Mouse (Mus musculus) lung, adult 18-20 months (tissue): Measurements from ENCODE around the gene Trpv4.

Source experiments
- DNase-seq, 2 experiments: peaks; one replicate each; pipeline ENCODE4 v3.0.0; 2022; ENCODE audit warnings: mixed read lengths in 2 of 2

The Trpv4 gene

DNA sequence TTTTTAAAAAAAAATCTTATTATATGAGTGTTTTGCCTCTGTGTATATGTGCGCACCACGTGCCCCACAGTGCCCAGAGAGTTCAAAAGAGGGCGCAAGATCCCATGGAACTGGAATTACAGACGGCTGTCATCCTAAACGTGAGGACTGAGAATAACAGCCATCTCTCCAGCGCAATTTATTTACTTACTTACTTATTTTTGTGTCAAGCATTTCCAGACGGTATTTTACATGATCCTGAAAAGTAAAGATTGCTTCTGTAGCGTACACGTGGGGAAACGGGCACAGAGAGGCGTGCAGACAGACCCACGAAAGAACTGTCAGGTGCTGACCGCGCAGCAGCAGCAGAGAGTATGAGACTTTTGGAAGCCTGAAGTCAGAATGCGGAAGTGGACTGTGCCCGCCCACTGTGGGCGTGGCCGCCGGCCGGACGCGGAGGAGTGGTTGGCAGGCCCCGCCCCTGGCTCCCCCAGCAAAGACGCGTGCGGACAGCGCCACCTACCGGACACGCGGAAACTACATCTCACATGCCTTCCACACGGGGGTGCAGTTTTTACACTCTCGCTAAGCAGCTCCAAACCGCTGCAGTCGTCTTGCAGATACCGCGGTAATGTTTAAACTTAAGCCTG, 9.1 kb upstream of the Trpv4 start:
- DNase-seq = peak; percentile 97 to 98

DNA sequence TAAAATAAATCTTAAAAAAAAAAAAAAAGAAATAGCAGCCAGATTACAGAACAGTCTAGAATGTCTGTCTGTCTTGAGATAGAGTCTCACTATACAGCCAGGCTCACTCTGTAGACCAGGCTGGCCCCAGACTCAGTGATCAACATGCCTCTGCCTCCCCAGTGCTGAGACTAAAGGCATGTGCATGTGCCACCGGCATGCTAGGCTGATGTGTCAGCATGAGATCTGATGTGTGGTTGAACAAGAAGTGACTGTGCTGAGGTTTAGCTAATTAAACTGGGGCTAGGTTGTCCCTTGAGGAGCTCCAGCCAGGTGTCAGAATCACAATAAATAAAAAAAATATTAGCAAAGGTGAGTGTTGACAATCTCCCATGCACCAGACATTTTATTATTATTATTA, 8.4 kb upstream of the Trpv4 start:
- no peak for DNase-seq

DNA sequence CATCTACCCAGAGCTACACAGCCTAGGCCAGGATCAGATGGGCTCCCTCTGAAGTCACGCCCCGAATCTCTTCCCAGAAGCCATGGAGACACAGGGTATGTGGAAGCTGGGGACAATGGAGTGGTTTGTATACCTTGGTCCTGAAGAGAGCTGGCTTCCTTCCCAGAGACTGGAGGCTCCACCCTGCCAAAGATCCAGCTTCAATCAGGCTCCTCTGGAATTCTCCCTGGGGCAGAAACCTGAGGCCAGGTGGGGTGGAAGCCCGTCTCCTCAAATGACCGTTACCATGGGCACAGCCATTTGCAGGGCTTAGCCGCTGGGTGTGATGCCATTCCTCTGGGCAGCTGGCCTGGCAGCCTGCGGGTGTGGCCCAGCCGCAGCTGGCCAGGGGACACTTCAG, 6.5 kb upstream of the Trpv4 start:
- peak; percentile 63 to 83 for DNase-seq

DNA sequence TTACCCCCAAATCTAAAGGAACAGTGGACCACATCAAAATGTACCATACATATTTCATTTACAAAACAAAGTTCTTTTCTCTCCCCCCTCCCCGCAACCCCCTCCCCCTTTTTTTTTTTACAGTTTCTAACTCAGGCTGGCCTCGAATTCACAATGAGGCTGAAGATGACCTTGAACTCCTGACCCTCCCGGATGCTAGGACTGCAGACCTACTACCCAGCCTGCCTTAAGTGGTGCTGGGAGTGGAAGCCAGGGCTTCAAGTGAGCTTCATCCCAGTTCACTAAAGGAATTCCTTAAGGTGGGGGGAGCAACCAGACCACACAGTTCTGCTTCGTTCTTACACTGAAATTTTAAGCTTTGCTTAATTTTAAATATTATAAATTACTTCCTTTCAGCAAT, 5.9 kb upstream of the Trpv4 start:
- DNase-seq = no peak

DNA sequence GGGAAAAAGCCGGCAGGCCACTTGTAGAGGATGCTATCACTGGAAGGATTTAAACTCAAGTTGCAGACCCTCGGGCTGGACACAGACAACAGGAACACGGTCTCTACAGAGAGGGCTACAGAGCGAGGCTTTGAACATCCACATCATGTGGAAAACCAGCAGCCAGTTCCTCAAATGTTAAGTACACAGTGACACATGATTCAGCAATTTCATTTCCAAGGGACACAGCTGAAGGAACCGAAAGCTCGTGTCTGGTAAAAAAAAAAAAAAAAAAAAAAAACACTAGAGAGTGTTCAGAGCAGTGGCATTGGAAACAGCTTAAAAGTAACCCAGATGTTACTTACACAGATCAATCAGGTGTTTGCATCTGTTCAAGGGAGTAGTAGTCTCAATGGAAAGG, 2.8 kb upstream of the Trpv4 start:
- DNase-seq = no peak

DNA sequence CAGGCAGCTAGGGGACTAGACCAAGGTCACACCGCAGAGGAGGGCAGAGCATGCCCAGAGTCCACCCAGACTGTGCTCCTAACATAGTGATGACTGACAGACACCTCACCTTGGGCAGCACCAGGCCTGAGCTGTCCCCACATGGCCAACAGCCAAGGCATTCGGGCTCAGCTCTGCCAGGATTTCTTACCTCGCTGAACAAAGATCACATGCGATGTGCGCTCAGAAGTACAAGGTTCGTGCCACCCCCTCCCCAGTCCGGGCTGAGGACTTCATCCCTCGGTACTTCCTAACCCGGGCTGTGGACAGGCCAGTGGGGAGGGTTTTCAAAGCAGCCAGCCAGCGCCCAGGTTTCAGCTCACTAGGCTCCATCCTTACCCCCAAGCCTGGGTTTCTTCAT, 795 bp downstream of the Trpv4 start:
- no peak for DNase-seq

DNA sequence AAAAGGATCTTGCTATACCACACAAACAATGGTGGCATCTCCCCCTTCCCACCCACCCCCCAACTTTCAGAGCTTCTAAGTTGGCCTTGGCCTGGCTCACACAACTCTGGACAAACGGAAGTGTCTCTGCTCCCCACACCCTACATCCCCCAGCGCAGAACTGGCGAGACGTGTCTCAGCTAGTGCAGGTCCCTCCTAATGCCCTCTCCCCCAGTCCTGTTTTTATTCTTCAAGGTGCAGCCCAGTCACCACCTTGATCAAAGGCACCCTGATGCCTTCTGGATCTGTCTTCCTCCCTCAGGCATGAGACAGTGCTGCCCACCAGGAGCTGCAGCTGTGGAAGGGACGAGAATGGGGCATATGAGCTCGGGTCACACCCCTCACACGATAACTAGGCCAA, 1.9 kb downstream of the Trpv4 start:
- no peak for DNase-seq

DNA sequence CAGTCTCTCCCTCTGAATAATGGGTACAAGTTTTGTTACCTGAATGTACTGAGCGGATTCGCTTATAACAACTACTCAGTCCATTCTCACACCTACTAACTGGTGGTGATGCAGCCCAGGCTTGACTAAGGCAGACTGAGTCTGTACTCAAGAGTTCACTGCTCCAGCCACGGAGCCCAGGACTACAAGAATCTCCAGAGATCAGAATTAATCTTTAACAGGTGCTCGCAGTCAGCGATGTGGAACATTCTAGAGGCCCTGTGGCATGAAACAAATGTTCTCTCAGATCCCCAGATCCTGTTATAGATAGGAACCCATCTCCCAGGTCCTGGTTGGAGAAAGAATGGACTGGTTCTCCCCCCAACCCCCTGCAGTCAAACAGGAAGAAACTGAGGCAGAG, 2.5 kb downstream of the Trpv4 start:
- no peak for DNase-seq

DNA sequence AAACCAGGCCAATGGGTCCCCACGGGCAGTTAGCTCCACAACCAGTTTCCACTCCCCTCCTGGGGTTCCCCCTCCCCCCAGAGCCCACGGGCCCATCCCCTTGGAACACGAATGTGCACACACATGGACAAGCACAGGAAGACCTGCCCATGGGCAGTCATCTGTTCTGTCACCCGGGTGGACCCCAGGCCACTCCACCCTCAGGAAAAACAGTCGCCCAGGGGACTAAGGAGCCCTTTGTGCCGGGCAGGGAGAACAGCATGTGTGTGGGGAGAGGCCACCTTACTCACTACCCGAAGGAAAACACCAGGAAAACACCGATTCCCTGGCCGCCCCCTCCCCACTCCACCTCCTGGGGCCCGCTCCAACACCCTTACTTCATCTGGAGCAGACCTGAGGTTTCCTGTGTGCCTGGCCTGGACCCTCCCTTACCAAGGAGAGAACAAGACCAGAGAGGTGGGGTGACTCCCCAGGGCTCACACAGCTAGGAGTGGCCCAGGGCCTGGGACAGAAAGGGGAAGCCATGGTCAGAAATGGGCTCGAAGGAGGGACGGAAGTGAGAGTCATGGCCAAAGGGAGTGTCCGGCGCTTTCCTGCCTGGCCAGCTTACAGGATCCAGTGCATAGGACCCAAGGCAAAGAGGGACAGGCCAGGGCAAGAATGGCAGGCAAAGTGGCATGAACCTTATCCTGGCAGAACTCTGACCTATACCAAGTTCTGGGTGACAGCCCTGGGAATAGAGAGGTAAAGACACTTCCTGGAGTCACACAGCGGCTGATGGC, 4.4 kb downstream of the Trpv4 start:
- peak; percentile 56 to 62 for DNase-seq

DNA sequence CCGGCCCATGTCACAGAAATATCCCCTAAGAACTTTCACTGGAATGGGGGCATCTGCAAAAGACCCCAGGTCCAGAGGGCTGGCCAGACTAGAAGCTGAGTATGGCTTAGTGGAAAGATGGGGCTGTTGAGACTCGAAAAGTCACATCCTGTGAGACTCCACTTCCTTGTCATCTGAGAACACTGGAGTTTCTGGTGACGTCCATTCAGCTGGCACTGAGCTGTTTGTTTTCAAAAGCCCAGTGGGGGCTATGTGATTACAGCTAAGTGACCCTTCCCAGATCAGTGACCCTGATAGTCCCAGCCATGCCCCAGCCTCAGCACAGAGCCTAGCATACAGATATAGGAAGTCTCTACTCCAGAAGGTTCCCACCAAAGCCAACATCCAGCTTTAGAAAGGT, 6.8 kb downstream of the Trpv4 start:
- DNase-seq = no peak

DNA sequence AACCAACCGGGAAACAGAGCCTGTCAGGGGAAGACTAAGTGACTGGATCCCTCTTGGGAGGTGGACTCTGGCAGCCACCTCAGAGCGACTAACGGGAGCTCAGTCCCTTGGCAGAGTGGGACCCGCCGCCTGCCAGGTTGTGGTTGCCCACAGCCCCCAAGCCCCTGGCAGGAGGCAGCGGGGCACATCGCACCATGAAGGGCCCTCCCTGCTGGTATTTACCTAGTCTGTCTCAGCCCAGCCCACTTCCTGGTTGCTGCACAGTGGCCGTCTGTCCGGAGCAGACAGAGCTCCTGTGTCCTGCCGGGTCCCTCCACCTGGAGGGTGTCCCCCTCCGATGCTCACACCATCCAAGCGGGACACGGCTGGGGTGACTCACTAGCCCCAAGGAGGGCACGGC, 7.2 kb downstream of the Trpv4 start:
- no peak for DNase-seq

DNA sequence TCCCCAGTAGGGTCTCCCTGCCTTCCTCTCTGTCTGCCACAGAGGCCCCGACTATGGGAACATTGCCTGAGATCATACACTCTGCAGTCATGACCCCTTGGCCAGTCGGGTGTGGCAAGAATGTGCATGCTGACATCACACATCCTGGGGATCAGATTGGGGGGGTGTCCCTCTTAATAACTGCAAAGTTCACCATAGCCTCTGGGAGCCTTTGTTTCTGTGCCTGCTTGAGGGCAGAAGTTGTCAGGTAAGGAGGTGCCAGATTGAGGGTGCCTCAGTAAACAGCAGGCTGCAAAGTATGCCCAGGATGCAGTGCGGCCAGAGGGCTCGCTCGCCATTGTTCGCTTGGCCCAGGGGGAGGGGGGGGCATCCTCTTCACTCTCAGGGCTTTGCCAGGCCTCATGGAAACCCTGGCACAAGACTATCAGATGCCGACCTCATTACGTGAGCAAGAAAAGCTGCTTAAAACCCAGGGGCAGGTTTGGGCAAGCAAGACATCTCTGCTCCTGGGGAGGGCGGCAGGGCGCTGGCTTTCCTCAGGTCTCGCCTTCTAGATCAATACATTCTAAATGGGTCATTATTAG, 9.4 kb downstream of the Trpv4 start:
- DNase-seq = peak; percentile 42 to 69

DNA sequence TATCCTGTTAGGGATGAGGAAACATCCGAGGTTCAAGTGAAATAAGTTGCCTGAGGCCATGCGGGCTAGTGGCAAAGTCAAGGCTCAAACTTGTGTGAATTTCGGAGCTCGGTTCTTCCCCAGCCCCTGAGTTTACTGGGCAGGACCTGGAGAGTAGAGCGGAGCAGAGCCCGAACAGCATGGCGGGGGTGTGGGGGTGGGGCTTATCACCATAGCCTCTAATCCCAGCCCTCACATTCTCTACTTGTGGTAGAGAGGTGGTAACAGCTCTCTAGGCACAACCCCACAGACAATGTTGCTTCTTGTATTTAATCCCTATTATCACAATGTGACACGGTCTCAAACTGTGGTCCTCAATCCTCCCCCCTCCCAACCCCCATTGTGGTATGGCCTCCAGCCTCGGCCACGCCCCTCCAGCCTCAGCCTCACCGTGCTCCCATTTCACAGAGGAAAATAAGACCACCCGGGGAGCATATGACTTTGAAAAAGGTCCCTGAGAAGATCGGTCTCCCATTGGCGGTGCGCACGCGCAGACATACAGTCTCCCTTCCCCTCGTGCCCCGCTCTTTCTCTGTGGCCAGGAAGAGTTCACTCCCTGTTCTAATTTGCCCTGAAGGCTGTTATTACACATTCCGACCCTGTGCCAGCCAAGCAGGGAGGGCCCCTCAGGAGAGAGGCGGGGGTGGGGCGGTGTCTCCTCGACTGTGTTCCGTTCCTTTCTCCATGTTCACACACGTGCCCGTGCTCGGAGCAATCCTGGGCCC, 10.8 kb downstream of the Trpv4 start:
- DNase-seq = peak; percentile 70 to 79

DNA sequence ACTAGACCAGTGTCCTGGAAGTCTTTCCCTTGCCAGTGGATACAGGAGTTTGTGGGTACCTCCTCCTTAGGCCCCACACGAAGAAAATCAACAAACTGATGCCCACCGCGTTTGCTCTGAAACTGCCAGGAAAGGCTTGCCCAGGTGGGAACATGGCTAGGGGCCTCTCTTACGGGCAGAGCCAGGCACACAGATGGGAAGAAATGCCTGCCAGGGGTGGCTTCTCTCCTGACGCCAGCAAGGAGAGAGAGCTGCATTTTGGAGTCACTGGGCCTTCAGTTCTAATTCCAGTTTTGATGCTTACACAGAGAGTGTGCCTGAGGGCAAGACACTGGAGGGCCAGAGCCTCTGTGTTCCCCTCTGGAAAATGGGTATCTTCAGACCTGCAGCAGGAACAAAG, 12.3 kb downstream of the Trpv4 start:
- DNase-seq = no peak

DNA sequence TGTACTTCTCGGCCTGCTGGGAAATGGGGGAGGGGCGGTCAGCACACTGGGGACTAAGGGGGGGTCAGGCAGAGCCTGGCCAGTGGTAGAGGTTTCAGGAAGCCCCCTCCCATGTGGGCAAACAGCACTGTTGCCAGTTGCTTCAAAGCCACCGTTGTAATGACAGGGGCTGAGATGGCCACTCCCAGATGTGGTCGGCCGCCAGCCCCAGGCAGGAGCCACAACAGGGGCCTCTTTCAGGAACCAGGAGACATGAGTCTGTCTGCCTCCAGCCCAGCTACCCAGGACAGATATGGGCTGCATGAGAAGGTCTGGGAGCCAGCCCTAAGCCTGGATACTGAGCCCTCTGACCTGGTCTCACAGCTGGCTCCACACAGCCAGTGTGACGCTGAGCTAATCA, 13.3 kb downstream of the Trpv4 start:
- no peak for DNase-seq

DNA sequence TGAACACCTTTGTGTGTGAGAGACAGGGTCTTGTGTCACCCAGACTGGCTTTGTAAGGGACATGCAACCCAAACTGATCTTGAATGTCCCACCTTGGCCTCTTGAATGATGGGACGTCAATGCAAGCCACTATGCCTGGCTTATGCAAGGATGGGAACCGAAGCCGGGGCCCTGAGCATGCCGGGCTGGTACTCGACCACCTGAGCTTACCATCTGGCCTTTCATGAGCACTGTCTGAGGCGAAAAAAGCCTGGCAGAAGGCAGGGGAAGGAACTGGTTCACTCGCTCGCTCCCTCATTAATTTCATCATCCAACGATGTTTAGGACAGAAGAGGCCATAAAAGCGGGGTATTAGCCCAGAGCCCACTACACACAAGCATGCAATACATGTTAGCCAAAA, 17.4 kb downstream of the Trpv4 start:
- DNase-seq = no peak

DNA sequence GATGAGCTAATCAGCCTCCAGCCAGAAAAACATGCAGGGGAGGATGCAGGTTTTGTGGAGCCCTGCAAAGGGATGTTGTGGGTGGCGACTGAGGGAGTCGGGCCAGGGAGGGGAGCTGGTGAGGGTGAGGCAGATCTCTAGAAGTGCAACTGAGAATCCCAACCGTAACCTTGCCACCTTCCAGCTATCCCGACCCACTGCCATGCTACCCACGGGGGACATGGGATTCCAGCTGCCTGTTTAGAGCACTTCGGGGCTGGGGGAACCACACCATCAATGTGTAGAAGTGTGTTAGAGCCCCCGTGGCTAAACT, 18.6 kb downstream of the Trpv4 start:
- DNase-seq = no peak

DNA sequence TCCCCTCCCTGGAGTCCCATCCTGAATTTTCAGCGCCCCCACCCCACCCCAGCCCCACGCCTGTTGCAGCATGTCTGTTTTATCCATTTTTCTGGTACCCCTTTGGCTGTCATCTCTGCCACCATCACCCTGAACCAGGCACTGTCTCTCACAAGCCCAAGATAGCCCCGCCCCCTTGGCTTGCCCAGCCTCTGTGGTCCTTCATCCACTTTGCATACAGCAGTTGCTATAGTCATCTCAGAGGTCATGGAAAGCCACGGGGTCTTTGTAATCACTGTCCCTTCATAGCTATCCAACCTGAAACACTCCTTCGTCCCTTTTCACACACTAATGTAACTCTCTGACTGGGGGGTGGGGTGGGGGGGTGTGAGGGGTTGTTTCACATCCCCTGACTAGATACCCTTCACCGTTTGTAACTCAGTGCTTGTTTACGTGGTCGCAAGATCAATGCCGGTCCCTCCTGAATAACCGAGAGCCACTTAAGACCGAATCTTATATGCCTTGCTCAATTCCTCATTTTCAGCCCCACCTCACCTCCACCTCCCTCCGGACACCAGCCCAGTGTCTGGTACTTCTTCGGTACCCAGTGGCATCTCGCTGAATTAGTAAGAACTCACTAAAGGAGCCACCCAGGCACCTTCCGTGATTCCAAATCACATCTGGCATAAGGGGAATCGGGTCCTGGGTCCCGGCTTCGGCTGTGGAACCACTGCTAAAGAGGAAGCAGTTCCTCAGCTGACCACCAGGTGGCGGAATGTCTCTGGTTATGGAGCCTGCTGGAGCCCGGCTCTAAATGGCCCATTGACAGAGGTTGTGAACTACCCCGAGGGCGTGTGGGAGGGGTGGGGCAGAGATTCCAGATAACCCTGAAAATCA, 19.2 kb downstream of the Trpv4 start:
- peak; percentile 86 to 89 for DNase-seq

DNA sequence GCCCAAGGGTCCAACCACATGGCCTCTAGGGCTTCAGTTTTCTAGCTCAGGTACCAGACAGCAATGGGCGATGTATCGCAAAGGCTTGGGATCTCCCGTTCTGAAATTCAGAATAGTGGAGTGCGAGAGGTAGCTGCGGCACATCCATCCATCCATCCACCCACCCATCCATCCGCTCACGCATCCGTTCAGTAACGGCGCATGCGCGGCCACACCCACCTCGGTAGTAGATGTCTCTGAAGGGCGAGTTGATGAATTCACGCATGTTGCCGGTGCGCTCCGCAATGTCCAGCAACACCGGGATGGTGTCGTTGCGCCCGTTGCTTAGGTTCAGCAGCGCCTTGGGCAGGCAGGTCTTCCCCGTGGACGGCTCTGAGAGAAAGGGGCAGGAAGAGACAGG, 22.1 kb downstream of the Trpv4 start:
- no peak for DNase-seq

DNA sequence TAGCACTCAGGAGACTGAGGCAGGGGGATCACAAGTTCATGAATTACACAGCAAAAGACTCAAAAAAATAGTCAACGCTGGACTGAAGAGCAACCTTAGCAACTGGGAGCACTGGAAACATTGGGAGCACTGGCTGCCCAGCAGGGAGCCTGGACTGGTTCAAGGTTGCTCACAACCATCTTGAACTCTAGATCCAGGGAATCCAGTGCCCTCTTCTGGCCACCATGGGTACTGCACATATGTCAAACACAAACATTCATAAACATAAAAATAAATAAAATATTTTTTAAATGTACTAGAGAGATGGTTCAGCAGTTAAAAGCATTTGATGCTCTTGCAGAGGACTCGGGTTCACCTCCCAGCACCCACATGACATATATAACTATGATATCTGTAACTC, 26.9 kb downstream of the Trpv4 start:
- no peak for DNase-seq

DNA sequence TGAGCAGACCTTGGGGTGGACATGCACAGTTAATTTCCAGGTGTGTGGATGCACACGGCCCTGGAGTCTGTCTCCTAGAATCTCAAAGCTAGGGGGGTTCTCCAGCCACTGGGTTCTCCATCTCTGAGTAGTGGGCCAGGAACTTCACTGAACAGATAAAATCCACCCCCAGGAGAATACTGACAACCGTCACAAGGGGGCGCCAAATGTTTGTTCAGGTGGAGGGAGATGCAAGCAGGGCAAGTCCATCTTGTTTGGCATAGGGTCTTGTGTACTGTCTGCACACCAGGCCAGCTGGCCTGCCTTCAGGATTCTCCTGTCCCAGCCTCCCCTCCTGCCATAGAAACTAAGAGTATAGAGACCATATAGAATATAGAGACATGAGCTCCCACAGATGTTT, 32.6 kb downstream of the Trpv4 start:
- DNase-seq = peak; percentile 38 to 51

DNA sequence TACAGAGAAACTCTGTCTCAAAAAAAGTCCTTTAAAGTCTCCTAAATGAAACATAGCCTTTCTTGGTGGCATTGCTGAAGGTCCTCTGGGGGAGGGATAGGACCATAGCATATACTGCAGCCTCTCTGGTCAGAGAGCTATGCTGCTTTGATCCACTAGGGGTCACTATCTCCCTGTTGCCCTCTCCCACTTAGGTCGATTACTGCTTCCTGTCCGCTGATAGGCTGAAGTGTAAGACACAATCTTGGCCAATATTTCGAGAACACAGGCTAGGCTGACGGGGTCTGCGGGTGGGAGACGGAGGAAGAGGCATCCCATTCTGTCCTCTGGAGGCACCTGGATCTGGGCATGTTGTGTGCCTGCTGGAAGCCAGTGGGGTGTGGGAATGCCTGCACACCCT, 37.9 kb downstream of the Trpv4 start:
- no peak for DNase-seq

DNA sequence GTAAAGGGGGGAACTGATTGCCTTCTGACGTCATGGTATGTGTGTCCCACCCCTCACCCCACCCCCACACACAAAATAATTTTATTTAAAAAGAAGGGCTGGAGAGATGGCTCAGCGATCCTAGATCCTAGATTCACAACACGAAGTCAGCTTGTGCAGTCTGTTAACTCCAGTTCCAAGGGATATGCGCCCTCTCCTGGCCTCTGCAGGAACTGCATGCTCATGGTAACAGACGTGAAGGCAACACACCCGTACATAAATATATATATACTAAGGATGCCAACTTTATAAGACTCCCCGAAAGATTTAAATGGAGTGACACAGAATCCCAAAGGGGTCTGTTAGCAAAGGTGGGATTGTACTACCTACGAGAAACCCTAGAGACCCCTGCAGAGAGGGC, 39.4 kb downstream of the Trpv4 start:
- DNase-seq = peak; percentile 53 to 62
